Mouse (Mus musculus): Measurements from ENCODE around the gene Pdgfb. TPM values are rescaled to one million over a fixed set of nuclear protein-coding genes. Genes with fewer than 3 reads are reported as not detected.

The Pdgfb gene
- polyA plus RNA-seq, 1 experiment from 2014 or later: 3.1 TPM

DNA sequence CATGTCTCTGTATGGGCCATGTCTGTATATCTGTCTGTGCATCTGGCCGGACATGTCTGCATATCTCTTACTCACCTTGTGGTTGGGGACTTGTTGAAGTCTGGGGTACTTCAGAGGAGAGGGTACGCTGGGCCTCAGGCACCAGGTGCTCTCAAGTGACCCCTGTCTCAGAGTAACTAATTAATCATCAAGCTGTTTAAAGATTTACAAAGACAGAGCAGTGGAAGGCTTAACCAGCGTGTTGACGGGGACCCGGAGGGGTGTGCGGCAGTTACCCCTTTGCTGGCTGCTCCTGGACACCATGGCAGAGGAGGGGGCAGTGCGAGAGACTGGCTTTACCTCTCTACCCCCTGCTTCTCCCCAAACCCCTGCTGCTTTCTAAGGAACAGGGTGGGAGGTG is 44.8 kb upstream of the Pdgfb start:
- no peak for TF ChIP-seq CTCF (IDR thresholded peaks at IDR 0.05; ENCODE audit: low read depth)
- no peak for TF ChIP-seq EP300 (optimal IDR thresholded peaks at IDR 0.05)
- no peak for ATAC-seq (ENCODE audit: low FRiP score, low TSS enrichment)
- no peak for DNase-seq (ENCODE audit: low spot score)
- H3K4me3 ChIP-seq (ENCODE audit: low read depth, low read length): no peak overlapping the region
- no peak overlapping the region for H3K27ac ChIP-seq (replicated peaks)
- H3K36me3 ChIP-seq (ENCODE audit: control insufficient read depth, insufficient read depth, low read length): no peaks in the 10 kb centered on the region
- H3K4me2 ChIP-seq (replicated peaks; ENCODE audit: low read depth): no peak overlapping the region
- no peaks in the 10 kb centered on the region for H3K4me1 ChIP-seq (replicated peaks; ENCODE audit: control insufficient read depth, insufficient read depth)
- WGBS: 43% methylated on average over 7 of the region's 7 CpGs
- no peaks in the 10 kb centered on the region for H3K9me3 ChIP-seq (ENCODE audit: control insufficient read depth, low read length)
- H3K27me3 ChIP-seq (ENCODE audit: control insufficient read depth, insufficient read depth, low read length): no peaks in the 10 kb centered on the region
- no peak overlapping the region for H3K9ac ChIP-seq (ENCODE audit: low read length)

- Histone ChIP-seq H3K27me3 (ENCODE audit: control insufficient read depth, insufficient read depth, low read length) (no peaks in the 10 kb centered on the region), H3K4me2 (replicated peaks; ENCODE audit: low read depth) (no peak overlapping the region), H3K4me3 (ENCODE audit: low read depth, low read length) (no peak overlapping the region), H3K27ac (replicated peaks) (no peak overlapping the region), H3K36me3 (ENCODE audit: control insufficient read depth, insufficient read depth, low read length) (no peaks in the 10 kb centered on the region), H3K9ac (ENCODE audit: low read length) (no peak overlapping the region), H3K9me3 (ENCODE audit: control insufficient read depth, low read length) (no peaks in the 10 kb centered on the region), H3K4me1 (replicated peaks; ENCODE audit: control insufficient read depth, insufficient read depth) (no peaks in the 10 kb centered on the region)
- ATAC-seq (ENCODE audit: low FRiP score, low TSS enrichment) (no peak), DNase-seq (ENCODE audit: low spot score) (no peak)
- TF ChIP-seq CTCF (IDR thresholded peaks at IDR 0.05; ENCODE audit: low read depth): no peak
- no peak for TF ChIP-seq EP300 (optimal IDR thresholded peaks at IDR 0.05)
- WGBS: 92% methylated on average over 7 of the region's 7 CpGs
These were observed 43.4 kb upstream of the Pdgfb start for GRCm38 (mm10) chr15:80058151-80058550.

DNA sequence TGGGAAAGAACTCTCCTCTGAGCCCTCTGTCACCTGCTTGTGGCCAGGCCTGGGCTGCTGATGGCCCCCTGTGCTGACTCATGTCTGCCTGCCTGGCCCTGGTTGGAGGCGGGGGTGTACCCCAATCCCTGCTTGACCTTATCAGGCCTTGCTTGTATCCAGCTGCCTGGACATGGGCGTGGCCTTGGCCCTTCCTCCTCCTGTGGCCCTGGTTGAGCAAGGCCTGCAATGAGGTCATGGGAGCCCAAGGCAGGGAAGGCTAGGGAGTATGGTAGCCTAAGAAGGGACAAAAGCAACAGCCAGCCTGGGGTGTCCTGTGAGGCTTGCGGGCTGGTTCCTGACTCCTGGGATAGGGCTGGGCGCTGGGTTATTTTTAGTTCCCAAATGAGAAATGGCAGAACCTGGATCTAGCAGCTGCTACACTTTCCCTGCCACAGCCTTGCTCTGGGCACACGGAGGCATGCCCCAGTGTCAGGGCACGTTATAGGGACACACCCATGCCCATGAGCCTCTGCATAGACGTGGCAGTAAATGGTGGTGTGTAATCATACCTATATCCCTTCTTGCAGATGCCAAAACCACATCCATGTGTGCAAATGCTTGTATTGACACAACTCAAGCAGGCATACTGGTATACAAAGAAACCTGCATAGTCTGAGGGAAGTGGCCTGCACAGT is 39.4 kb upstream of the Pdgfb start:
- 47% methylated on average over 7 of the region's 7 CpGs for WGBS
- Histone ChIP-seq H3K27me3 (ENCODE audit: control insufficient read depth, insufficient read depth, low read length) (no peaks in the 10 kb centered on the region), H3K4me2 (replicated peaks; ENCODE audit: low read depth) (no peak overlapping the region), H3K36me3 (ENCODE audit: control insufficient read depth, insufficient read depth, low read length) (no peaks in the 10 kb centered on the region), H3K4me1 (replicated peaks; ENCODE audit: control insufficient read depth, insufficient read depth) (no peaks in the 10 kb centered on the region), H3K9ac (ENCODE audit: low read length) (0 out of 2 replicates have a peak overlapping the region, but pooled peaks have one; percentile 4), H3K27ac (replicated peaks) (no peak overlapping the region; the same call in 1 of the 2 replicates), H3K4me3 (ENCODE audit: low read depth, low read length) (no peak overlapping the region), H3K9me3 (ENCODE audit: control insufficient read depth, low read length) (no peaks in the 10 kb centered on the region)
- TF ChIP-seq CTCF (IDR thresholded peaks at IDR 0.05; ENCODE audit: low read depth) (no peak), EP300 (optimal IDR thresholded peaks at IDR 0.05) (no peak)
- ATAC-seq (ENCODE audit: low FRiP score, low TSS enrichment) (peak; percentile 75), DNase-seq (ENCODE audit: low spot score) (peak; percentile 65)

- Histone ChIP-seq H3K36me3 (ENCODE audit: control insufficient read depth, insufficient read depth, low read length) (no peaks in the 10 kb centered on the region), H3K9me3 (ENCODE audit: control insufficient read depth, low read length) (no peaks in the 10 kb centered on the region), H3K27ac (replicated peaks) (no peak overlapping the region; the same call in 1 of the 2 replicates), H3K4me2 (replicated peaks; ENCODE audit: low read depth) (no peak overlapping the region), H3K9ac (ENCODE audit: low read length) (no peak overlapping the region), H3K27me3 (ENCODE audit: control insufficient read depth, insufficient read depth, low read length) (no peaks in the 10 kb centered on the region), H3K4me1 (replicated peaks; ENCODE audit: control insufficient read depth, insufficient read depth) (no peaks in the 10 kb centered on the region), H3K4me3 (ENCODE audit: low read depth, low read length) (no peak overlapping the region)
- WGBS: 79% methylated on average over 8 of the region's 8 CpGs
- ATAC-seq (ENCODE audit: low FRiP score, low TSS enrichment) (no peak), DNase-seq (ENCODE audit: low spot score) (no peak)
- no peak for TF ChIP-seq CTCF (IDR thresholded peaks at IDR 0.05; ENCODE audit: low read depth)
- TF ChIP-seq EP300 (optimal IDR thresholded peaks at IDR 0.05): no peak
These were observed 38.7 kb upstream of the Pdgfb start for GRCm38 (mm10) chr15:80053381-80054033.

DNA sequence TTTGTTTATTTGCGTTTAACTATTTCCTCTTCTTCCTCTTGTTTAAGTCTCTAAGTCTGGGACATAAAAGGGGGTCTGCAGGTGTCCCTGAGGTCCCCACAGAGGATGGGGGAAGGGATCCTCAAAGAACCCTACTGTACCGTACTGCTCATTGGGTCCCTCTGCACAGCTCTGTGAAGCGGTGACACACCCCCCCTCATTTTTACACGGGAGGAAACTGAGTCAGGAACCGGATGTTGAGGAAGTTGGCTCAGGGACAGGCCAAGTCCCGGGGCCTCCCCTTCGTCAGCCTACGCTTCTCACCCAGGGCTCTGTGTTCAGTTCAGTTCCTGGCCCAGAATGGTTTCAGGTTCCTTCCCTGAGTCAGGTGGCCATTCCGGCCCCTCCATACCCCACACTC is 37.0 kb upstream of the Pdgfb start:
- Histone ChIP-seq H3K27ac (replicated peaks) (0 out of 2 replicates have a peak overlapping the region, but pooled peaks have one; percentile 13), H3K9me3 (ENCODE audit: control insufficient read depth, low read length) (no peaks in the 10 kb centered on the region), H3K4me3 (ENCODE audit: low read depth, low read length) (no peak overlapping the region), H3K4me1 (replicated peaks; ENCODE audit: control insufficient read depth, insufficient read depth) (no peaks in the 10 kb centered on the region), H3K36me3 (ENCODE audit: control insufficient read depth, insufficient read depth, low read length) (no peaks in the 10 kb centered on the region), H3K9ac (ENCODE audit: low read length) (no peak overlapping the region), H3K27me3 (ENCODE audit: control insufficient read depth, insufficient read depth, low read length) (no peaks in the 10 kb centered on the region), H3K4me2 (replicated peaks; ENCODE audit: low read depth) (no peak overlapping the region)
- WGBS: 69% methylated on average over 9 of the region's 9 CpGs
- no peak for ATAC-seq (ENCODE audit: low FRiP score, low TSS enrichment)
- DNase-seq (ENCODE audit: low spot score): no peak
- TF ChIP-seq EP300 (optimal IDR thresholded peaks at IDR 0.05) (no peak), CTCF (IDR thresholded peaks at IDR 0.05; ENCODE audit: low read depth) (no peak)
